Mouse (Mus musculus) embryonic fibroblast, embryonic 13.5 days (primary cell): ENCODE results near the gene Nudt3. TPM values are rescaled to one million over a fixed set of nuclear protein-coding genes. Genes with fewer than 3 reads are reported as not detected.

ENCODE experiments used
- H3K27ac ChIP-seq: 2 replicates; pipeline ENCODE4 v1.5.1; 2012; ENCODE audit warnings: low read length, control low read depth, inconsistent platforms; ENCODE audit not compliant: insufficient read depth
- H3K4me1 ChIP-seq: 2 replicates; pipeline ENCODE4 v1.6.1; 2011; ENCODE audit warnings: low read length; ENCODE audit not compliant: control insufficient read depth, insufficient read depth
- H3K4me3 ChIP-seq: 2 replicates; pipeline ENCODE4 v1.5.1; 2011; ENCODE audit warnings: mild to moderate bottlenecking, control low read depth, low read length; ENCODE audit not compliant: insufficient read depth
- CTCF ChIP-seq: IDR thresholded peaks from 2 replicates; pipeline ENCODE4 v1.5.1; 2011; ENCODE audit warnings: mild to moderate bottlenecking, control low read depth, low read length, moderate library complexity, borderline replicate concordance; ENCODE audit not compliant: insufficient read depth
- POLR2A ChIP-seq: IDR thresholded peaks from 2 replicates; pipeline ENCODE4 v1.6.1; 2011; ENCODE audit warnings: low read depth, mild to moderate bottlenecking, control low read depth, low read length, moderate library complexity
- polyA plus RNA-seq: library from polyadenylated mRNA; stranded (reverse); fragments of >200 nt; gene quantifications from 2 replicates; pipeline ENCODE4 v1.2.4, GENCODE M21; 2011; ENCODE audit warnings: low read depth; ENCODE audit not compliant: missing spikeins, insufficient read length

Nudt3 gene
- polyA plus RNA-seq, 1 experiment: 131 TPM

- H3K27ac ChIP-seq: no peak overlapping the region
- peaks cover 9% of the 10 kb centered on the region; the same call in 1 of the 2 replicates for H3K4me1 ChIP-seq
- no peak overlapping the region for H3K4me3 ChIP-seq
- TF ChIP-seq CTCF: no peak
- no peak for TF ChIP-seq POLR2A
These were observed 14.0 kb upstream of the Nudt3 start for GRCm38 (mm10) chr17:27637333-27637732.

- Histone ChIP-seq H3K4me3 (no peak within 1 kb of the TSS), H3K4me1 (peaks cover 14% of the 10 kb centered on the region; the same call in 1 of the 2 replicates), H3K27ac (peak within 1 kb of the TSS; percentile 63)
- no peak for TF ChIP-seq CTCF
- TF ChIP-seq POLR2A: no peak
These were observed 13.1 kb upstream of the Nudt3 start, which contains the start of gene Rps10 for GRCm38 (mm10) chr17:27636132-27637020. Rps10 (minus strand) TSS chr17:27636669.

GRCm38 (mm10) chr17:27635575-27635903 lies 12.2 kb upstream of the Nudt3 start:
- Histone ChIP-seq H3K4me1 (peaks cover 14% of the 10 kb centered on the region; the same call in 1 of the 2 replicates), H3K4me3 (0 out of 2 replicates have a peak overlapping the region, but pooled peaks have one; percentile 20), H3K27ac (peak overlapping the region; percentile 63)

- peaks cover 14% of the 10 kb centered on the region; the same call in 1 of the 2 replicates for H3K4me1 ChIP-seq
- TF ChIP-seq POLR2A (peak; percentile 87), CTCF (no peak)
- H3K4me3 ChIP-seq: peak within 1 kb of the TSS; percentile 88
- peak within 1 kb of the TSS; percentile 63 for H3K27ac ChIP-seq
These were observed 11.7 kb upstream of the Nudt3 start, which contains the start of gene RPS10-NUDT3 for GRCm38 (mm10) chr17:27634871-27635574. RPS10-NUDT3 (minus strand) TSS chr17:27635222.

GRCm38 (mm10) chr17:27629249-27630020 lies 6.1 kb upstream of the Nudt3 start:
- no peak overlapping the region for H3K27ac ChIP-seq
- H3K4me3 ChIP-seq: no peak overlapping the region
- TF ChIP-seq CTCF (peak; percentile 79; the same call in 1 of the 2 replicates), POLR2A (peak; percentile 40; the same call in 1 of the 2 replicates)
- H3K4me1 ChIP-seq: peaks cover 10% of the 10 kb centered on the region; the same call in 1 of the 2 replicates

GRCm38 (mm10) chr17:27628376-27628775 lies 5.1 kb upstream of the Nudt3 start:
- Histone ChIP-seq H3K4me3 (no peak overlapping the region), H3K4me1 (peaks cover 12% of the 10 kb centered on the region; the same call in 1 of the 2 replicates), H3K27ac (no peak overlapping the region)
- TF ChIP-seq POLR2A (no peak), CTCF (no peak)

GRCm38 (mm10) chr17:27627451-27627850 lies 4.2 kb upstream of the Nudt3 start:
- 0 out of 2 replicates have a peak, but pooled peaks have one; percentile 7 for TF ChIP-seq CTCF
- TF ChIP-seq POLR2A: no peak
- peaks cover 9% of the 10 kb centered on the region; the same call in 1 of the 2 replicates for H3K4me1 ChIP-seq
- H3K4me3 ChIP-seq: no peak overlapping the region
- H3K27ac ChIP-seq: no peak overlapping the region

GRCm38 (mm10) chr17:27626681-27627080 lies 3.4 kb upstream of the Nudt3 start:
- peaks cover 3% of the 10 kb centered on the region; the same call in 1 of the 2 replicates for H3K4me1 ChIP-seq
- no peak overlapping the region for H3K4me3 ChIP-seq
- TF ChIP-seq CTCF (no peak), POLR2A (no peak)
- H3K27ac ChIP-seq: no peak overlapping the region

- Histone ChIP-seq H3K4me1 (0 out of 2 replicates have a peak, but pooled peaks cover 3% of the 10 kb centered on the region), H3K4me3 (no peak overlapping the region), H3K27ac (no peak overlapping the region)
- TF ChIP-seq POLR2A: no peak
- TF ChIP-seq CTCF: no peak
These were observed 2.4 kb upstream of the Nudt3 start for GRCm38 (mm10) chr17:27625455-27626251.
